Mouse (Mus musculus) G1E (cell line): ENCODE measurements at regions not wholly inside any gene's neighbourhood (a gene's known extent, or its start where the extent isn't known, plus 50 kb on each side); places are given as distances from the start of the nearest gene placed in this dataset.

Experiments used
- ATAC-seq: 2 replicates; pipeline ENCODE4 v1.8.0; 2016; ENCODE audit warnings: mild to moderate bottlenecking; ENCODE audit not compliant: insufficient number of reproducible peaks, poor library complexity, low FRiP score, severe bottlenecking; ENCODE audit errors: extremely low read depth
- DNase-seq: peaks from one replicate; pipeline ENCODE4 v3.0.0; 2012; ENCODE audit warnings: low spot score
- H3K27me3 ChIP-seq: 2 replicates; pipeline ENCODE4 v1.6.1; 2012; ENCODE audit warnings: mild to moderate bottlenecking, low read length, inconsistent platforms; ENCODE audit not compliant: insufficient read depth
- H3K36me3 ChIP-seq: replicated peaks from 2 replicates; pipeline ENCODE3; 2012; ENCODE audit warnings: mild to moderate bottlenecking, inconsistent platforms
- H3K4me1 ChIP-seq: 2 replicates; pipeline ENCODE4 v1.6.1; 2012; ENCODE audit warnings: low read depth, low read length, inconsistent platforms, mixed read lengths; ENCODE audit not compliant: insufficient read depth
- H3K4me3 ChIP-seq: 2 replicates; pipeline ENCODE4 v1.5.1; 2012; ENCODE audit warnings: low read depth, mild to moderate bottlenecking, inconsistent platforms, low read length, moderate library complexity, mixed read lengths
- H3K9me3 ChIP-seq: replicated peaks from 2 replicates; pipeline ENCODE4 v1.6.1; 2012; ENCODE audit warnings: inconsistent platforms
- CTCF ChIP-seq: IDR thresholded peaks from 2 replicates; pipeline ENCODE4 v1.5.1; 2012; ENCODE audit warnings: low read depth, low read length, inconsistent platforms, mixed read lengths
- GATA1 ChIP-seq: IDR thresholded peaks from 2 replicates; pipeline ENCODE4 v1.6.1; 2012; ENCODE audit warnings: borderline replicate concordance, low read length, inconsistent platforms, mixed read lengths
- GATA2 ChIP-seq: IDR thresholded peaks from 2 replicates; pipeline ENCODE4 v1.6.1; 2012; ENCODE audit warnings: low read depth, low read length, inconsistent platforms, borderline replicate concordance
- POLR2AphosphoS5 ChIP-seq: IDR thresholded peaks from 2 replicates; pipeline ENCODE4 v1.6.1; 2012; ENCODE audit warnings: low read depth, low read length, inconsistent platforms; ENCODE audit not compliant: insufficient replicate concordance
- TAL1 ChIP-seq: conservative IDR thresholded peaks from 2 replicates; pipeline ENCODE4 v1.6.1; 2012; ENCODE audit warnings: low read depth, low read length, inconsistent platforms, mixed read lengths

DNA sequence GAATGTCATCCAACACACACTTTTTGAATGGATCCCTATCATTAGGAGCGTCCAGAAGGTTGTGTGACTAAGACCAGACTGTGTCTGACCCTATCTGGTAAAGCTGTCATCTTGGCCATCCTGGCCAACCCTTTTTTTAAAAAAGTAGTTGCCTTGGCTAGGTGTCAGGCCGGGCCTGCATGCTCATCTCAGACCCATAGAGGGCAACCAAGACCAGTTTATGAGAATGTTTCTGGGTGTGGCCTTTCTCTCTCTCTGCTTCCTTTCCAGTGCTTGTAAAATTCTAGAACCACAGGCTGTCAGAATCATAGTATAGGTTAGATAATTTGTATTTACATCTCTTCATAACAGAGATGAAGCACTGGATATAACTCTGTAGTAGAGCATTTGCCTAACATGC is 62.8 kb upstream of the Las1l start:
- Histone ChIP-seq H3K4me3 (no peak overlapping the region), H3K4me1 (no peaks in the 10 kb centered on the region), H3K27me3 (peaks cover 3% of the 10 kb centered on the region; the same call in 1 of the 2 replicates), H3K36me3 (no peaks in the 10 kb centered on the region), H3K9me3 (no peaks in the 10 kb centered on the region)
- peak; percentile 24; the same call in 1 of the 2 replicates for TF ChIP-seq CTCF
- no peak for TF ChIP-seq TAL1
- TF ChIP-seq GATA2: no peak
- DNase-seq: no peak
- peak; percentile 57; the same call in 1 of the 2 replicates for ATAC-seq

DNA sequence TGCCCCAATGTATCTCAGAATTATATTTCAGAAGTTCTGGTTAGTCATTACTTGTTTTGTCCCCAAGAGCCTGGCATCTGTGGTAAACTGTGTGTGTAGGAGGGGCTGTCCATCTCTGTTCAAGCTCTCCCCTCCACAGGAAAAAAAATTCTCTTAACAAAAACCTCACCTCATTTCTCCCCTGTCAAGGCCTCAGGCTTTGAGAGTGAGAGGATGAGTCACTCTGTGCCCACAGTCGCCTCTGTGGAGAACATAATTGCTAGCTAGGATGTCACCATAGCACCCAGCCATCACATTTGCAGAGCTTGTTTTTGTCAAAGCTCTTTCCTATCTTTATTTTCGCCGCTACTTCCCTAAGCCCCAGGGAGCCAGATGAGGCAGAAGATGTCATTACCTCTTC is 63.6 kb upstream of the Las1l start:
- Histone ChIP-seq H3K27me3 (peaks cover 3% of the 10 kb centered on the region; the same call in 1 of the 2 replicates), H3K9me3 (no peaks in the 10 kb centered on the region), H3K4me3 (no peak overlapping the region), H3K36me3 (no peaks in the 10 kb centered on the region), H3K4me1 (no peaks in the 10 kb centered on the region)
- no peak for ATAC-seq
- no peak for DNase-seq
- TF ChIP-seq GATA2 (no peak), POLR2AphosphoS5 (no peak)

DNA sequence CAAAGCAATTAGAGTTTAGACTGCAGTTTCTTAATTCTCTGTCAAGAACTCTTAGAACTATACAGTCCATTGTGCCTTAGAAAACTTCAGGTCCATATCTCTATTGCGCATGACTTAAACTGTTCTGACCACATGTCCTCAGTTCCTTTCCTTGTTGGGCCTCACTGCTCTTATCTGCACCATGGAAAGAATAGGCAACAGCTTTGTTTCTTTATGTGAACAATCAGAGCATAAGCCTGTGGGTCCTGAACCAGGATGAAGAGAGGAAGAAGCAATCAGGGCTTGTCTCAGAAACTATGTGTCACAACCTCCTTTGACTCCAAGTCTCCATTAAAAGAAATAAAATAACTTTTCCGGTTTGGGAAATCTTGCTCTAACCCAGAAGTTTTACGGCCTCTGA is 68.6 kb upstream of the Las1l start:
- no peak for DNase-seq
- no peaks in the 10 kb centered on the region for H3K9me3 ChIP-seq
- no peaks in the 10 kb centered on the region for H3K27me3 ChIP-seq
- no peak for TF ChIP-seq GATA2
- no peak for TF ChIP-seq GATA1
- TF ChIP-seq TAL1: no peak
- no peak for TF ChIP-seq CTCF
- no peak for TF ChIP-seq POLR2AphosphoS5
- ATAC-seq: no peak
- H3K36me3 ChIP-seq: no peaks in the 10 kb centered on the region
- H3K4me1 ChIP-seq: no peaks in the 10 kb centered on the region
- no peak overlapping the region for H3K4me3 ChIP-seq

DNA sequence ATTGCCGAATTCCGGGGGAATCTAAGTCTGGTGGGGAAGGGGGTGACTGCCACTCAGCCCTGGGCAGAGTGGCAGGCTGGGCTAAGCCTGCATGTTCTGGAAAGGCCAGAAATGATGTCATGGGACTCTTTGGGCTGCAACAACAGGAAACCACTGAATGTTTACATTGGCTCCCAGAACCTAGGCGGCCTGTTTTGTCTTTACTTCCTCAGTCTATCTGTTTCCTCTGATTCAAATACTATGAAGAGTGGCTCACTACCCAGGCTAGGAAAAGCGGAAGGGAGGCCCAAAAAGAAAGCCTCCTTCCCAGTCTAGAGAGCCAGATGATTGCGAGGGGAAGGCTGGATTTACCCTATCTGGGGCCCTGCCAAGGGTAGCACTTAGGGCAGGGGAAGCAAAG is 69.1 kb upstream of the Las1l start:
- no peaks in the 10 kb centered on the region for H3K27me3 ChIP-seq
- DNase-seq (no peak), ATAC-seq (no peak)
- H3K4me1 ChIP-seq: no peaks in the 10 kb centered on the region
- TF ChIP-seq CTCF (no peak), TAL1 (no peak), POLR2AphosphoS5 (no peak)
- no peaks in the 10 kb centered on the region for H3K9me3 ChIP-seq
- H3K4me3 ChIP-seq: no peak overlapping the region
- H3K36me3 ChIP-seq: no peaks in the 10 kb centered on the region

DNA sequence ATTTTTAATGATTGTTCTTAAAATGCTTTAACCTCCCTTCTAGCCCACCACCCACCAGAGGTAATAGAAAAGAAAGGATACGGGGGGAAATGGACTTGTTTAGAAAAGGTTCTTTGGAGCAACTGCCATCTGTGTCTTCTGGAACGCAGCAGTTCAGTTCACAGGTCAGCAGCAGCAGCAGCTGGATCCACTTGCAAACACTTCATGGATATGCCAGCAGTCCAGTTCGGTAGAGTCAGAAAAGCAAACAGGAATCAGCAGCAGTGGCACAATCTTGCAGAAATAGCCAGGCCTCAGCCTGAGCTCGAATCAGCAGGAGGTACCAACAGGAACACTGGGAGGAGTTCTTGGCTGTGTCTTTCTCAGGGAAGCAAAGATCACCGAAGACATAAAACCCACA is 64.3 kb upstream of the Msn start:
- H3K9me3 ChIP-seq: no peaks in the 10 kb centered on the region
- H3K4me3 ChIP-seq: no peak overlapping the region
- ATAC-seq (no peak), DNase-seq (no peak)
- TF ChIP-seq GATA2: no peak
- no peak for TF ChIP-seq CTCF
- no peak for TF ChIP-seq TAL1
- no peak for TF ChIP-seq POLR2AphosphoS5
- no peak for TF ChIP-seq GATA1
- H3K27me3 ChIP-seq: no peaks in the 10 kb centered on the region
- H3K4me1 ChIP-seq: no peaks in the 10 kb centered on the region
- H3K36me3 ChIP-seq: no peaks in the 10 kb centered on the region

DNA sequence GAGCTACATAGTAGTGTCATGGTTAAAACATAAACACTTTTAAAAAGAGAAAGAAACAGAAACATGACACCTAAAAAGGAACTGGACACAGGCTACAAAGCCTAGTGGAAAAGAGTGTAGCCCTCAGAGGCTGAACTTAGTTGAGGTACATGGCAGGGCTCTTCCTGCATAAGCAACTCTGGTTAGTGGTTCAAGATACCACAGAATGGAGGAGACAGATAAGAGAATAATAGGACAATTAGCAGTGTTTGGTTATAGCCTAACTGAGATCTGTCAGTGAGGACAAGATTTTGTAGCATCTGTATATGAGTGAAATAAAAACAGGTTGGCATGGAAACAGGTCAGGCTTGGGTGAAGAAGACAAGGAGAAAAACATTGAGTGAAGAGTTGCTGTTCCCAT is 60.5 kb upstream of the Msn start:
- H3K4me1 ChIP-seq: no peaks in the 10 kb centered on the region
- H3K4me3 ChIP-seq: no peak overlapping the region
- ATAC-seq (peak; percentile 15; the same call in 1 of the 2 replicates), DNase-seq (no peak)
- TF ChIP-seq CTCF (no peak), GATA2 (no peak), TAL1 (no peak), GATA1 (no peak), POLR2AphosphoS5 (no peak)
- H3K9me3 ChIP-seq: no peaks in the 10 kb centered on the region
- H3K27me3 ChIP-seq: no peaks in the 10 kb centered on the region
- H3K36me3 ChIP-seq: no peaks in the 10 kb centered on the region

DNA sequence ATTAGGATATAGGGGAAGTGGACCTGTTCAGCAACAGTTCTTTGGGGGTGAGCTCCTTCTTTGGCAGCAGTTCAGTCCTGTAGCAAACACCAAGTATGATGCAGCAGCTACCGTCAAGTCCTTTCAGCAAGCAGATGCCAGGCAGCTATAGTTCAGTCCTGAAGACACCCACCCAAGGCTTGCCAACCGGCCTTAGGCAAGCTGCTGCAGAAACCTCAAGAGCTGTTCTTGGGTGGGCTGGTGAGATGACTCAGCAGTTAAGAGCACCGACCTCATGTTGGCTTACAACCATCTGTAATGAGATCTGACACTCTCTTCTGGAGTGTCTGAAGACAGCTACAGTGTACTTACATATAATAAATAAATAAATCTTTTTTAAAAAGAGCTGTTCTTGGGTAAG is 53.6 kb upstream of the Msn start:
- no peak overlapping the region for H3K4me3 ChIP-seq
- peaks cover 3% of the 10 kb centered on the region; the same call in 1 of the 2 replicates for H3K4me1 ChIP-seq
- ATAC-seq (no peak), DNase-seq (no peak)
- H3K27me3 ChIP-seq: no peaks in the 10 kb centered on the region
- no peaks in the 10 kb centered on the region for H3K36me3 ChIP-seq
- no peaks in the 10 kb centered on the region for H3K9me3 ChIP-seq
- TF ChIP-seq GATA1: no peak
